ENCODE assay signal across 10 mouse cellular contexts in the genomic region with DNA sequence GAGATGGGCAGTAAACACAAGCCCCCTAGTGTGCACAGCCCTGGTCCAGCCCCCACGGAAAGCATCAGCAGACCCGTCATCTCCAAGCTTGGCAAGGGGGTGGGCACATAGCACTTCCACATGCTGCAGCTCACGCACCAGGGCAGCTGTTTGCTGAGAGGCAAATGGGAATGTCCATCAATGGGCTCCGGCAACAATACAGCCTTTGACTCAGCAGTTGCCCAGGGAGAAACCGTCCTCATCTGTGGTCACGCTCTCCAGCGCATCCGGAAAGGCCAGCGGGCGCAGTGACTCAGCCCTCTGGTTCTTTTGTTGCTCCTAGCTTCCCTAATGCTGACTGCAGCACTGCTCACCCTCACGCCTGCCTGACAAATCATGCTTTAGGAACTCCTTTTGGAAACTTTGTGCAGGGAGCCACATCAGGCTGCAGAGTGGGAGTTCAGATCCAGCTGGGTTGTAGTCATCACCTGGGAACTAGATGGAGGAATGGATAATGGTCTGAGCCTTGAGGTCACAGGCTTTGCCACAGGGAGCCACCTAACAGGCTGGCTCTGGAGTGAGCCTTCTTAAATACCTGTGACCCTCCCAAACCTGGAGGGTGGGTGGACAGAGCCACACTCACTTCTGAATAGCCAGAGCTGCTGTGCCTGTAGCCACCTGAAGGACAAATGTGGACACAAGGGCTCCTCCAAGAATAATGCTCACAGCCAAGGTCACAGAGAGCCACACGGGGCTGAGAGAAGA. TPM values are rescaled to one million over a fixed set of nuclear protein-coding genes. Genes with fewer than 3 reads are reported as not detected.
DNase-seq lines count a peak whose midpoint lies in the region; ATAC-seq and TF ChIP-seq lines count a peak whose summit lies in the region.
"Had no signal": no experiment of that assay in that cellular context is flagged by ENCODE, and none has a peak within 500 bp of the region (broad histone marks: within the 10 kb centered on the region; RNA-seq: fewer than 3 reads in every experiment).

No protein-coding gene starts in this region.

- H3K4me2 ChIP-seq in embryonic facial prominence, embryonic 11.5 days (ENCODE audit: low read depth, low read length) = no peak overlapping the region; the same call in 1 of the 2 replicates
- no peak overlapping the region for H3K4me2 ChIP-seq in liver, embryonic 16.5 days (ENCODE audit: low read depth, low read length)
- H3K4me2 ChIP-seq in neural tube, embryonic 15.5 days = peak overlapping the region; percentile 43

- H3K36me3 ChIP-seq in embryonic facial prominence, embryonic 11.5 days (replicated peaks; ENCODE audit: control insufficient read depth, insufficient read depth, low read depth, low read length) = no peaks in the 10 kb centered on the region
- H3K36me3 ChIP-seq in heart, adult 2 months (ENCODE audit: control insufficient read depth, insufficient read depth, low read length) = no peaks in the 10 kb centered on the region
- no peaks in the 10 kb centered on the region for H3K36me3 ChIP-seq in liver, embryonic 16.5 days (ENCODE audit: control insufficient read depth, insufficient read depth)
- no peaks in the 10 kb centered on the region for H3K36me3 ChIP-seq in neural tube, embryonic 15.5 days

- peak; percentile 19 for DNase-seq in cerebellum, adult 9-10 months
- DNase-seq in cerebellum, adult 8-10 months = no peak
- DNase-seq in embryonic facial prominence, embryonic 11.5 days (ENCODE audit: low spot score) = peak; percentile 54
- peak; percentile 42 to 71 for DNase-seq in heart, adult 2 months
- DNase-seq in kidney, postnatal 10 days = peak; percentile 60
- no peak for DNase-seq in T-cell, adult 2 months (ENCODE audit: low spot score)

- no peak overlapping the region for H3K4me3 ChIP-seq in embryonic facial prominence, embryonic 11.5 days (ENCODE audit: low read depth, low read length)
- no peak overlapping the region for H3K4me3 ChIP-seq in heart, adult 2 months
- no peak overlapping the region for H3K4me3 ChIP-seq in liver, embryonic 16.5 days (ENCODE audit: low read depth, low read length)
- no peak overlapping the region for H3K4me3 ChIP-seq in neural tube, embryonic 15.5 days (replicated peaks)

- ATAC-seq in embryonic facial prominence, embryonic 11.5 days (replicated peaks; ENCODE audit: insufficient number of reproducible peaks, low FRiP score, low TSS enrichment, low read depth) = peak; percentile 78
- 0 out of 2 replicates have a peak, but pooled peaks have one; percentile 35 for ATAC-seq in liver, embryonic 16.5 days (ENCODE audit: low read depth)
- peak; percentile 72; the same call in 1 of the 2 replicates for ATAC-seq in neural tube, embryonic 15.5 days (ENCODE audit: low FRiP score)

- no peak overlapping the region for H3K27ac ChIP-seq in embryonic facial prominence, embryonic 11.5 days (replicated peaks; ENCODE audit: low read depth, low read length)
- no peak overlapping the region for H3K27ac ChIP-seq in heart, adult 2 months
- no peak overlapping the region for H3K27ac ChIP-seq in liver, embryonic 16.5 days (ENCODE audit: low read length)
- no peak overlapping the region for H3K27ac ChIP-seq in neural tube, embryonic 15.5 days (replicated peaks)

- no peak overlapping the region for H3K9ac ChIP-seq in embryonic facial prominence, embryonic 11.5 days (replicated peaks; ENCODE audit: low read length)
- H3K9ac ChIP-seq in heart, adult 2 months (ENCODE audit: low read depth, low read length) = no peak overlapping the region
- no peak overlapping the region for H3K9ac ChIP-seq in liver, embryonic 16.5 days (ENCODE audit: low read depth, low read length)
- H3K9ac ChIP-seq in neural tube, embryonic 15.5 days (replicated peaks) = no peak overlapping the region

- WGBS in embryonic facial prominence, embryonic 11.5 days = 15% methylated on average over 12 of the region's 12 CpGs
- 42% methylated on average over 12 of the region's 12 CpGs for WGBS in heart, adult 2 months
- WGBS in liver, embryonic 16.5 days (ENCODE audit: insufficient replicate concordance) = 9% methylated on average over 12 of the region's 12 CpGs
- 4% methylated on average over 12 of the region's 12 CpGs for WGBS in neural tube, embryonic 15.5 days

- intact Hi-C loops in heart, adult 2 months (cut with DNase I) = loop anchor here (5.0 kb wide), 2 partner anchors 202 to 262 kb away; partner anchors contain the start of gene Ramp1

- no peaks in the 10 kb centered on the region for H3K79me2 ChIP-seq in heart, adult 2 months (replicated peaks; ENCODE audit: control insufficient read depth, insufficient read depth, low read length)

- TF ChIP-seq POLR2A in heart, adult 2 months (IDR thresholded peaks at IDR 0.05; ENCODE audit: insufficient read depth, low read depth, low read length) = no peak

- no peak for TF ChIP-seq CTCF in heart, adult 2 months (IDR thresholded peaks at IDR 0.05)

- peaks cover 8% of the 10 kb centered on the region for H3K4me1 ChIP-seq in embryonic facial prominence, embryonic 11.5 days (ENCODE audit: control insufficient read depth, insufficient read depth, low read length)
- peaks cover 3% of the 10 kb centered on the region for H3K4me1 ChIP-seq in heart, adult 2 months (ENCODE audit: control insufficient read depth, insufficient read depth, low read length)
- H3K4me1 ChIP-seq in liver, embryonic 16.5 days (ENCODE audit: control insufficient read depth, low read depth, low read length) = no peaks in the 10 kb centered on the region
- H3K4me1 ChIP-seq in neural tube, embryonic 15.5 days = peaks cover 36% of the 10 kb centered on the region

- no peaks in the 10 kb centered on the region for H3K27me3 ChIP-seq in embryonic facial prominence, embryonic 11.5 days (ENCODE audit: control insufficient read depth, insufficient read depth, low read length)
- no peaks in the 10 kb centered on the region for H3K27me3 ChIP-seq in heart, adult 2 months (ENCODE audit: control insufficient read depth, insufficient read depth, low read length)
- no peaks in the 10 kb centered on the region for H3K27me3 ChIP-seq in liver, embryonic 16.5 days (ENCODE audit: control insufficient read depth, insufficient read depth, low read depth, low read length)
- H3K27me3 ChIP-seq in neural tube, embryonic 15.5 days (replicated peaks) = peaks cover 7% of the 10 kb centered on the region

- TF ChIP-seq EP300 in heart, adult 2 months (IDR thresholded peaks at IDR 0.05; ENCODE audit: insufficient read depth, low read depth, low read length) = no peak

- no peaks in the 10 kb centered on the region for H3K9me3 ChIP-seq in embryonic facial prominence, embryonic 11.5 days (replicated peaks; ENCODE audit: control insufficient read depth, low read length)
- H3K9me3 ChIP-seq in liver, embryonic 16.5 days (replicated peaks; ENCODE audit: control insufficient read depth, low read length) = no peaks in the 10 kb centered on the region
- no peaks in the 10 kb centered on the region for H3K9me3 ChIP-seq in neural tube, embryonic 15.5 days (replicated peaks)

RNA-seq across cellular contexts. Expression of gene Rab17, which starts 5.6 kb away (rescaled TPM):
- polyA plus RNA-seq in embryonic facial prominence, embryonic 11.5 days (2014; fragmentation: Nextera tagmentation; extraction: Ambion mirVana) = 0.64 and 0.70 TPM in 2 replicates
- total RNA-seq in heart, adult 2 months (2021) = 1 to 10 TPM; 1.7 to 2.6 TPM
- polyA plus RNA-seq in heart, adult 2 months (2012; rRNA removed) = 1.4 and 2.3 TPM in 2 replicates
- 5.7 and 7.4 TPM in 2 replicates for polyA plus RNA-seq in liver, embryonic 16.5 days (2015; fragmentation: Nextera tagmentation; extraction: Ambion mirVana)
- 1.9 TPM in 1 of 2 replicates, not detected in the other for polyA plus RNA-seq in neural tube, embryonic 15.5 days (2015; fragmentation: Nextera tagmentation; extraction: Ambion mirVana)

RNA-seq across cellular contexts. Expression of gene Prlh, which starts 22.2 kb away (rescaled TPM):
- not detected in 2 replicates for polyA plus RNA-seq in embryonic facial prominence, embryonic 11.5 days (2014; fragmentation: Nextera tagmentation; extraction: Ambion mirVana)
- total RNA-seq in heart, adult 2 months (2021) = not detected
- polyA plus RNA-seq in heart, adult 2 months (2012; rRNA removed) = not detected in 2 replicates
- not detected in 2 replicates for polyA plus RNA-seq in liver, embryonic 16.5 days (2015; fragmentation: Nextera tagmentation; extraction: Ambion mirVana)
- not detected in 2 replicates for polyA plus RNA-seq in neural tube, embryonic 15.5 days (2015; fragmentation: Nextera tagmentation; extraction: Ambion mirVana)
- total RNA-seq: CH12.LX; gastrocnemius, postnatal 4 days had no signal

RNA-seq across cellular contexts. Expression of gene Lrrfip1, which starts 23.5 kb away (rescaled TPM):
- polyA plus RNA-seq in embryonic facial prominence, embryonic 11.5 days (2014; fragmentation: Nextera tagmentation; extraction: Ambion mirVana) = 28.5 and 30.0 TPM in 2 replicates
- 10 to 100 TPM; 63.5 to 75.5 TPM for total RNA-seq in heart, adult 2 months (2021)
- polyA plus RNA-seq in heart, adult 2 months (2012; rRNA removed) = 32.9 and 44.2 TPM in 2 replicates
- 16.1 and 20.5 TPM in 2 replicates for polyA plus RNA-seq in liver, embryonic 16.5 days (2015; fragmentation: Nextera tagmentation; extraction: Ambion mirVana)
- polyA plus RNA-seq in neural tube, embryonic 15.5 days (2015; fragmentation: Nextera tagmentation; extraction: Ambion mirVana) = 45.3 and 51.5 TPM in 2 replicates

Comparison
In these comparisons a context has a peak if more than half of its experiments do, and no peak if none do; other contexts are left out.
1. DNase-seq: peak in cerebellum, adult 9-10 months (single experiment), embryonic facial prominence, embryonic 11.5 days (single experiment), heart, adult 2 months (2 of 2) and kidney, postnatal 10 days (single experiment); none in cerebellum, adult 8-10 months (single experiment) and T-cell, adult 2 months (single experiment).
2. Peak in every context shown above with its lines, with median percentiles within 50 percentile points of each other: ATAC-seq.